Mouse (Mus musculus) myocyte (in vitro differentiated cells): Measurements from ENCODE around the gene 4930404N11Rik. TPM values are rescaled to one million over a fixed set of nuclear protein-coding genes. Genes with fewer than 3 reads are reported as not detected.

Experiments
- H3K27me3 ChIP-seq: one replicate; pipeline ENCODE4 v1.6.1; 2011; ENCODE audit not compliant: control insufficient read depth, insufficient read depth, insufficient read length
- H3K36me3 ChIP-seq: one replicate; pipeline ENCODE4 v1.6.1; 2011; ENCODE audit not compliant: control insufficient read depth, insufficient read depth
- H3K4me2 ChIP-seq: one replicate; pipeline ENCODE4 v1.6.1; 2011; ENCODE audit warnings: low read depth, control low read depth
- H3K4me3 ChIP-seq: one replicate; pipeline ENCODE4 v1.5.1; 2011; ENCODE audit warnings: mild to moderate bottlenecking, control low read depth, moderate library complexity
- H3K79me2 ChIP-seq: one replicate; pipeline ENCODE4 v1.6.1; 2011; ENCODE audit not compliant: control insufficient read depth, insufficient read depth
- H3ac ChIP-seq: one replicate; pipeline ENCODE4 v1.6.1; 2011; ENCODE audit not compliant: control insufficient read depth, insufficient read length
- CEBPB ChIP-seq: IDR thresholded peaks from 2 replicates; pipeline ENCODE4 v1.6.1; 2011; ENCODE audit warnings: mild to moderate bottlenecking, moderate library complexity; ENCODE audit not compliant: poor library complexity, insufficient read depth, severe bottlenecking
- E2F4 ChIP-seq: IDR thresholded peaks from one replicate; pipeline ENCODE4 v1.6.1; 2011; ENCODE audit warnings: mild to moderate bottlenecking, control low read depth, moderate library complexity; ENCODE audit not compliant: insufficient read depth
- MAX ChIP-seq: IDR thresholded peaks from one replicate; pipeline ENCODE4 v1.6.1; 2011; ENCODE audit warnings: low read depth, mild to moderate bottlenecking, control low read depth
- MYOD1 ChIP-seq, 3 experiments: IDR thresholded peaks; one replicate each; pipeline ENCODE4 v1.6.1; 2011; ENCODE audit warnings: control low read depth in 2 of 3, low read depth in 2 of 3, mild to moderate bottlenecking in 2 of 3, moderate library complexity in 1 of 3; ENCODE audit not compliant: insufficient read length in 2 of 3, control insufficient read depth in 1 of 3
- MYOG ChIP-seq, 3 experiments: IDR thresholded peaks; one replicate each; pipeline ENCODE4 v1.6.1; 2011; ENCODE audit warnings: control low read depth in 2 of 3, low read depth in 2 of 3, mild to moderate bottlenecking in 2 of 3; ENCODE audit not compliant: insufficient read length in 2 of 3, control insufficient read depth in 1 of 3, insufficient read depth in 1 of 3
- POLR2A ChIP-seq: IDR thresholded peaks from one replicate; pipeline ENCODE4 v1.6.1; 2011; ENCODE audit warnings: low read depth, mild to moderate bottlenecking, control low read depth, moderate library complexity; ENCODE audit not compliant: insufficient read length
- POLR2AphosphoS2 ChIP-seq: IDR thresholded peaks from one replicate; pipeline ENCODE4 v1.6.1; 2011; ENCODE audit warnings: low read depth, control low read depth; ENCODE audit not compliant: insufficient read length
- REST ChIP-seq: IDR thresholded peaks from one replicate; pipeline ENCODE4 v1.6.1; 2011; ENCODE audit warnings: mild to moderate bottlenecking, control low read depth, moderate library complexity; ENCODE audit not compliant: insufficient read depth, insufficient read length
- SRF ChIP-seq: IDR thresholded peaks from one replicate; pipeline ENCODE4 v1.6.1; 2011; ENCODE audit warnings: low read depth; ENCODE audit not compliant: control insufficient read depth, insufficient read length
- TCF12 ChIP-seq: IDR thresholded peaks from one replicate; pipeline ENCODE4 v1.6.1; 2011; ENCODE audit warnings: mild to moderate bottlenecking, control low read depth; ENCODE audit not compliant: poor library complexity, insufficient read depth, severe bottlenecking
- TCF3 ChIP-seq: IDR thresholded peaks from one replicate; pipeline ENCODE4 v1.6.1; 2011; ENCODE audit warnings: low read depth, control low read depth; ENCODE audit not compliant: insufficient read length
- USF1 ChIP-seq: IDR thresholded peaks from one replicate; pipeline ENCODE4 v1.6.1; 2011; ENCODE audit warnings: low read depth, mild to moderate bottlenecking, control low read depth, moderate library complexity
- polyA plus RNA-seq: library from polyadenylated mRNA; unstranded; fragments of >200 nt; fragmentation: generic; extraction: Trizol; gene quantifications from one replicate; pipeline ENCODE4 v1.2.1, GENCODE M21; 2012; ENCODE audit warnings: missing spikeins

4930404N11Rik gene
- polyA plus RNA-seq, 1 experiment: 0.92 TPM

GRCm38 (mm10) chr10:81404720-81405119 lies 39.1 kb upstream of the 4930404N11Rik start:
- Histone ChIP-seq H3ac (no peak overlapping the region), H3K36me3 (peaks cover 38% of the 10 kb centered on the region), H3K4me3 (no peak overlapping the region), H3K27me3 (no peaks in the 10 kb centered on the region), H3K4me2 (no peak overlapping the region), H3K79me2 (peaks cover 6% of the 10 kb centered on the region)
- no peak for TF ChIP-seq MYOG (IDR thresholded peaks at IDR 0.05; ENCODE audit: control insufficient read depth in 1 of 3, insufficient read depth in 1 of 3, insufficient read length in 2 of 3, low read depth in 2 of 3)
- TF ChIP-seq TCF12: no peak
- no peak for TF ChIP-seq TCF3
- no peak for TF ChIP-seq POLR2AphosphoS2
- TF ChIP-seq REST: no peak
- no peak for TF ChIP-seq MYOD1 (IDR thresholded peaks at IDR 0.05; ENCODE audit: control insufficient read depth in 1 of 3, insufficient read length in 2 of 3, low read depth in 2 of 3)
- no peak for TF ChIP-seq MAX
- TF ChIP-seq CEBPB: no peak
- TF ChIP-seq USF1: no peak
- TF ChIP-seq SRF: no peak
- TF ChIP-seq POLR2A: no peak
- no peak for TF ChIP-seq E2F4

- Histone ChIP-seq H3K36me3 (peaks cover 38% of the 10 kb centered on the region), H3K4me2 (no peak overlapping the region), H3ac (no peak overlapping the region), H3K79me2 (peaks cover 6% of the 10 kb centered on the region), H3K4me3 (no peak overlapping the region), H3K27me3 (no peaks in the 10 kb centered on the region)
- TF ChIP-seq MAX (no peak), MYOD1 (IDR thresholded peaks at IDR 0.05; ENCODE audit: control insufficient read depth in 1 of 3, insufficient read length in 2 of 3, low read depth in 2 of 3) (no peak), TCF3 (no peak), E2F4 (no peak), POLR2AphosphoS2 (no peak), REST (no peak), USF1 (no peak), POLR2A (no peak), CEBPB (no peak), SRF (no peak), MYOG (IDR thresholded peaks at IDR 0.05; ENCODE audit: control insufficient read depth in 1 of 3, insufficient read depth in 1 of 3, insufficient read length in 2 of 3, low read depth in 2 of 3) (no peak), TCF12 (no peak)
Observed at GRCm38 (mm10) chr10:81404082-81404481, 38.5 kb upstream of the 4930404N11Rik start.

DNA sequence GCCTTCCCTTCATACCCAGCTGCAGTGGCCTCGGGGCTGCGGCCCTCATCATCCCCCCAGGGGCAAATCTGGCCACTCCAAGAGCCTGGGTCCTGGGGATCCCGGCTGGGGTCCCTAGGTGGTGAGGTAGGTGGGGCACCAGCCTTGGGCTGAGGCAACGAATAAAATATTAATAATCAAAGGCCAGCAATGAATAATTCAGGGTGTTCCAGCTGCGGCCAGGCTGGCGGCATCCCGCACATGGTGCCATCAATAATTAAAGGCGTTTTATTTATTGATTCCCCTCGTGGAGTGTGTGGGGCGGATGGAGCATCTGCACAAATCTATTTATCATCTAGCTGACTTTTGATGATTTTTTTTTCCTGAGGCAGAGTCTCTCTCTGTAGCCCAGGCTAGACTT lies 37.9 kb upstream of the 4930404N11Rik start:
- Histone ChIP-seq H3K79me2 (peaks cover 4% of the 10 kb centered on the region), H3ac (no peak overlapping the region), H3K27me3 (no peaks in the 10 kb centered on the region), H3K4me2 (no peak overlapping the region), H3K36me3 (peaks cover 41% of the 10 kb centered on the region), H3K4me3 (no peak overlapping the region)
- TF ChIP-seq USF1: no peak
- TF ChIP-seq POLR2AphosphoS2: no peak
- TF ChIP-seq MYOG (IDR thresholded peaks at IDR 0.05; ENCODE audit: control insufficient read depth in 1 of 3, insufficient read depth in 1 of 3, insufficient read length in 2 of 3, low read depth in 2 of 3): no peak
- no peak for TF ChIP-seq SRF
- TF ChIP-seq E2F4: no peak

GRCm38 (mm10) chr10:81402227-81402765 lies 36.7 kb upstream of the 4930404N11Rik start:
- H3K27me3 ChIP-seq: no peaks in the 10 kb centered on the region
- no peak for TF ChIP-seq TCF12
- H3K79me2 ChIP-seq: no peaks in the 10 kb centered on the region
- H3K4me3 ChIP-seq: no peak overlapping the region
- peaks cover 45% of the 10 kb centered on the region for H3K36me3 ChIP-seq
- H3K4me2 ChIP-seq: no peak overlapping the region
- no peak overlapping the region for H3ac ChIP-seq

DNA sequence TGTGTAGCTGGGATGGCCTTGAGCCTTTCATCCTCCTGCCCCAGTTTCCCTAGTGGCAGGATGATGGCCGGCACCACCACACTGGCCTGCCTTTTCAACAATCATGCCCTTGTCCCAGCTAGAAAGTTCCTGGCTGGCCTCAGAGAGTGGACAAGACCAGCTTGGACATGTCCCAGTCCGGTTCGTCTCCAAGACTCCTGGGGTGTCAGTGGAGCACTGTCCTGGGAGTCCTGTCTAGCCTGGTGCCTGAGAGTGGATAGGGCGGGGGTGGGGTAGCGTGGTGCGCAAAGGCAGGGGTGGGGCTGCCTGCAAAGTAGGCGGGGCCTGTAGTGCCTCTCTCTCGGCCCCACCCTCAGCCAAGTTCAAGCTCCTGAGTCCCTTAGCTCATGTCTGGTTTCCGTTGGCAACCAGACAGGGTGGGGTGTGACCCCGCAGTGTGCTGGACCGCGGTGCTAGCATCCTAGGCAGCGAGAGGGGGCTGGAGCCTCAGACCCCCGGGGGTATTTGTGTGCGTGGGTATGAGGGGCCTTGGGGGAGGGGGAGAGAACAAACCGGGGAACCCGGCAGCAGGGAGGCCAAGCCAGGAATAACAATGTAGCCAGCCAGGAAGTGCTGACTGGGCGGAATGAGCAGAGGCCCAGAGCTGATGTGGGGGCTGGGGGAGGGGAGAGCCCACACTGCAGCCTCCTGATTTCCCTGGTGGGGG lies 36.1 kb upstream of the 4930404N11Rik start:
- H3K36me3 ChIP-seq: peaks cover 45% of the 10 kb centered on the region
- H3K4me2 ChIP-seq: no peak overlapping the region
- no peak overlapping the region for H3ac ChIP-seq
- H3K79me2 ChIP-seq: no peaks in the 10 kb centered on the region
- TF ChIP-seq TCF3 (no peak), MYOG (IDR thresholded peaks at IDR 0.05; ENCODE audit: control insufficient read depth in 1 of 3, insufficient read depth in 1 of 3, insufficient read length in 2 of 3, low read depth in 2 of 3) (no peak), TCF12 (no peak), REST (no peak), SRF (no peak), MYOD1 (IDR thresholded peaks at IDR 0.05; ENCODE audit: control insufficient read depth in 1 of 3, insufficient read length in 2 of 3, low read depth in 2 of 3) (no peak), E2F4 (no peak), POLR2A (no peak)
- no peak overlapping the region for H3K4me3 ChIP-seq
- H3K27me3 ChIP-seq: no peaks in the 10 kb centered on the region
